Mouse (Mus musculus) brain, embryonic 14.5 days (tissue): ENCODE data around the gene Pacs2.

ENCODE experiments used
- CTCF ChIP-seq: fragments of 200-500 bp; IDR thresholded peaks from 2 replicates; pipeline ENCODE4 v1.5.1; 2012; ENCODE audit warnings: inconsistent platforms, mild to moderate bottlenecking, moderate library complexity, borderline replicate concordance; ENCODE audit not compliant: insufficient read depth, insufficient read length; ENCODE audit errors: extremely low read depth
- POLR2A ChIP-seq: fragments of 200-500 bp; IDR thresholded peaks from 2 replicates; pipeline ENCODE4 v1.6.1; 2012; ENCODE audit warnings: mild to moderate bottlenecking, inconsistent platforms, borderline replicate concordance; ENCODE audit not compliant: poor library complexity, insufficient read depth, insufficient read length, severe bottlenecking; ENCODE audit errors: extremely low read depth

GRCm38 (mm10) chr12:113015956-113016355 lies 1.6 kb downstream of the Pacs2 start:
- TF ChIP-seq CTCF (no peak), POLR2A (no peak)
